Mouse (Mus musculus): ENCODE results near the gene Rps6ka1.

The Rps6ka1 gene

GRCm38 (mm10) chr4:133897431-133897891, 9.9 kb upstream of the Rps6ka1 start:
- no peak for DNase-seq (ENCODE audit: low read depth)

- DNase-seq (ENCODE audit: low read depth): no peak
Observed at GRCm38 (mm10) chr4:133896984-133897383, 9.4 kb upstream of the Rps6ka1 start.

DNA sequence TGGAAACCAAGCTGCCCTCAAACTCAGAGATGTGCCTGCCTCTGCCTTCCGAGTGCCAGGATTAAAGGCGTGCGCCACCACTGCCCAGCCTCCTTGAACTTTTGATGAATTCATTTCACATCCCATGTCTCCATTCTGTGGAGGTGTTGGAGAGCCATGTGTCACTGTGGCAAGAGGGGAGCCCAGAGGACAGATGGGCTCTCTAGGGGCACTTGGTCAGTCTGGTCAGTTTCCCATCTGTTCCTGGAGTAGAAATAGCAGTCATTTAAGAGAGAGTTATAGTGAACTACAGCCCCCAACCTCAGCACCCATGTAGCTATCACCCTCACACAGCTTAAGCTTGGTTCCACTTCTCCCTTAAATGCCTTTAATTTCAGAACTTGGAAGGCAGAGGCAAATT, 8.4 kb upstream of the Rps6ka1 start:
- no peak for DNase-seq (ENCODE audit: low read depth)

DNA sequence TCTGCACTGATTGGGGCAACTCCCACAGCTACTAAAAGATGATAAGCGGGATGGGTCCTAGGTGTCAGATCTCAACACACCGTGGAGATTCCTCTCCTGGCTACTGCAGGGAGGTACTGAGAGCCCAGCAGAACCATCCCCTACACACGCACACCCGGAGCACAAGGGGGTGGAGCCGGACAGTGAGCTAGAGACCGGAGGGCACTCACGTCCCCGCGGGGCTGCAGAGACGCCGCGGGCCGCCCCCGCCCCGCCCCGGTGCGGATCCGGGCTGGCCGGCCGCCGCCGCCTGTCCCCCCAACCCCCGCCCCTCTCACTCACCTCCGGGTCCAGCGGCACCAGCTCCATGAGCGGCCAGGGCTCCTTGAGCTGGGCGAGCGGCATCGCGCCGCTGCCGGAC, 348 bp downstream of the Rps6ka1 start:
- DNase-seq (ENCODE audit: low read depth): peak; percentile 70

GRCm38 (mm10) chr4:133885991-133886501, 1.6 kb downstream of the Rps6ka1 start:
- peak; percentile 31 for DNase-seq (ENCODE audit: low read depth)

DNA sequence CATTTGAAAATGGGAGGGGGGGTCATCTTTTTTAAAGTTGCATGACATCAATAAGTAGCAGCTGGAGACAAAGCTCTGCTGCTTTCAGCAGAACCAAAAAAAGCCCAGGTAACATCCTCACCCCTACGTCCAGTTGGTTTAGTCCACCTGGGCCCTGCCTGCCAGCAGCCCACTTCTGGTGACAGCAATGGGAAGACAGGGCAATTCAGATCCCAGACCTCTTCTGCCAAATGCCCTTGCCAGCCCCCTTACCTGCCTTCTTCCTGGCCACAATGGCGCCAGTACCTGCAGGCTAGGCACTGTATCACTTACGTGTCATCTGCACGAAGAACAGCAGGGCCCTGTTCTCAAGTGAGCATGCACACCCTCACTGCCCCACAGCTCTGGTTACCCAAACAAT, 2.3 kb downstream of the Rps6ka1 start:
- no peak for DNase-seq (ENCODE audit: low read depth)

DNA sequence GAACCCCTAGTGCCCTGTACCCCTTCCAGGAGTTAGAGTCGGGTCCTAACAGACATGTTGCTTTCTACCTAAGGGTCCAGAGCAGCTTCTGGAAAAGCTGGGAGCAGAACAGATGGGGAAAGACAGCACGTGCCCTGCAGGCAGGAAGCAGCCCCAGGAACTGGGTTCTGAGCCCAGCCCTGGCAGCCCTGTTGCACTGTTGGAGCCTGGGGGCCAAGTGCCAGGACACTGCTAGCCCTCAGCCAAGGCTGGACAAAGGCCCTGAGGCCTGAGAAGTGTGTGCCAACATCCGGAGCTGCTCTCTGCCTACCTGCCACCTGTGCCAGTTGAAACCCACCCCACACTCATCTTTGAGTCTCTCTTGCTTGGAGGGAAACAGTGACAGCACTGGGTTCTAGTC, 2.7 kb downstream of the Rps6ka1 start:
- no peak for DNase-seq (ENCODE audit: low read depth)

GRCm38 (mm10) chr4:133884127-133884753, 3.4 kb downstream of the Rps6ka1 start:
- peak; percentile 21 for DNase-seq (ENCODE audit: low read depth)

- no peak for DNase-seq (ENCODE audit: low read depth)
Observed at GRCm38 (mm10) chr4:133881851-133882250, 5.7 kb downstream of the Rps6ka1 start.

DNA sequence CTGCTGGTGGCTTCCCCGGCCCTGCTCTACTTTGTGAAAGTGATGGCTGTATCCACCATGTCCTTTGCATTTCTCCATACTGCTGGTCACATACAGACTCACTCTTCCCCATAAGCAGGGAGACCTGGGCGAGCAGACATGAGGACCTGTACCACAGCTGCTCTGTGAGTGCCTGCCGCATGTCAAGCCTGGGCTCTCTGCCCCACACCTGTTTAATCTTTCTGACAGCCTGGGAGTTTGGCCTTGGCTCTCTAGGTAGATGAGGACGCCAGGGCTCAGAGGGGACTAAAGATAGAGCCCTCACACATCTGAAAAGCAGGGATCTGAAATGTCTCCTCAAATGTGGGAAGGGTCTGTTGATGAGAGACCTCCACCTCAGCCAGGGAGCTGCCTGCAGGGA, 6.2 kb downstream of the Rps6ka1 start:
- no peak for DNase-seq (ENCODE audit: low read depth)

DNA sequence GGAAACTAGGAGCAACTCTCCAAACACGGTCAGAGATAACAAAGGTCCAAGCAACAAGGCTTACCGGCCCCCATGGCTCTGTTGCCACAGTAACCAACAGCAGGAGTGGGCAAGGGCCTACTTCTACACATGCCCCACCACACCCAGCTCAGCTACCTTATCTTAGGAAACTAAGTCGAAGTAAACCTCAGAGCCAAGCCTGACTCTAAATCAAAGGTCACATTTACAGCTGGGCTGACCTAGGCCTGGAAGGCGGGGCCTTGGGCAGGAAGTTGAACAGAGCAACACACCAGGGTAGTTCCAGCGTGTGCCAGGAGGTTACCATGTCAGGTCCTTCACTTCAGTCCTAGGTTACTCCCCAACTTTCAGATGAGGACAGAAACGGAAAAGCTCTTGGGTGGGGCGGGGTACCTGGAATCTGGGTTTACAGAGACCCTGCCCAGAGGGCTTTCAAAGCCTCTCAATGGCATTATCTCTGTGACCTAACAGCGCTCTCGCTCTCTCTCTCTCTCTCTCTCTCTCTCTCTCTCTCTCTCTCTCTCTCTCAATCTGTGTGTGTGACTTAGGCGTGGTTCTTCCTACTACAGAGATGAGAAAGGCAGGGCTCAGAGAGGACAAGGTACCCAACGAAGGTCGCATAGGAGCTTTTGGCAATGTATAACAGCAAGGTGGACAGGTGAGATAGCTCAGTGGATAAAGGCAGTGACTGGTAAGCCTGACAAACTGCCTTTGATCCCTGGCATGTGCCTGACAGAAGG, 8.3 kb downstream of the Rps6ka1 start:
- peak; percentile 93 for DNase-seq (ENCODE audit: low read depth)

DNA sequence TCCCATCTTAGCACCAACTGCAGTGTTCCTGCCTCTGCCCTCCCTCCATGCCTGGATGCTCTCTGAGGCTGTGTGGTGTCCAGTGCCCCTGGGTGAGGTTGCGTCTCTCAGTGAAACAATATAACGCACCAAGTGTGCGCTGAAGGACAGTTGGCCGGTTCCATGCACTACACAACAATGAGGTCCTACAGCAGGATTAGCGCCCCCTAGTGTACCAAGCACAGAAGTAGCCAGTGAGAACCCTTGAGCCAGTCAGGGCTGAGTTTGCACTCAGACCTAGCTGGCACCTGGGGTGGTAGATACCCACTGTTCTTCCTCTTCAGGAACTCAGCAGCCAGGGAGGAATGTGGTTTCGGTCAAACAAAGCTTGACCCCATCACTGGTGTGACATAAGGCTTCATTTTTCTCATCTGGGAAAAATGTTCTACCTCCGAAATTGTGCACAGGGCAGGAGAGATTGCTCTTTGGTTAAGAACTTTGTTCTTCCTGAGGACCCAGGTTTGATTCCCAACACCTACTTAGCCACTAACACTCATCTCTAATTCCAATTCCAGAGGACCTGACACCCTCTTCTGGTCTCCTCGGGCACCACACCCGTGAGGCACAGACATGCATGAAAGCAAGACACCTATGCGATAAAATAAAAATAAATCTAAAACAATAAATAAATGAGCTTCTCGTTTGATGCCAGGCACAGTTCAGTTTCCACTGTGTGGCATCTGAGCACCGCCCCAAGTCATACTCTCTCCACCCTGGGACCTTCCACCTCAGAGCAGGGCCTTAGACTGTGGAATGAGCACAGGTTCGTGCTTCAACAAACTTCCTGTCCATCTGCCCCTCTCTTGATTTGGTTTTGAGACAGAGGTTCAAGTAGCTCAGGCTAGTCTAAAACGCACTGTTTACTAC, 9.5 kb downstream of the Rps6ka1 start:
- DNase-seq (ENCODE audit: low read depth): peak; percentile 75

DNA sequence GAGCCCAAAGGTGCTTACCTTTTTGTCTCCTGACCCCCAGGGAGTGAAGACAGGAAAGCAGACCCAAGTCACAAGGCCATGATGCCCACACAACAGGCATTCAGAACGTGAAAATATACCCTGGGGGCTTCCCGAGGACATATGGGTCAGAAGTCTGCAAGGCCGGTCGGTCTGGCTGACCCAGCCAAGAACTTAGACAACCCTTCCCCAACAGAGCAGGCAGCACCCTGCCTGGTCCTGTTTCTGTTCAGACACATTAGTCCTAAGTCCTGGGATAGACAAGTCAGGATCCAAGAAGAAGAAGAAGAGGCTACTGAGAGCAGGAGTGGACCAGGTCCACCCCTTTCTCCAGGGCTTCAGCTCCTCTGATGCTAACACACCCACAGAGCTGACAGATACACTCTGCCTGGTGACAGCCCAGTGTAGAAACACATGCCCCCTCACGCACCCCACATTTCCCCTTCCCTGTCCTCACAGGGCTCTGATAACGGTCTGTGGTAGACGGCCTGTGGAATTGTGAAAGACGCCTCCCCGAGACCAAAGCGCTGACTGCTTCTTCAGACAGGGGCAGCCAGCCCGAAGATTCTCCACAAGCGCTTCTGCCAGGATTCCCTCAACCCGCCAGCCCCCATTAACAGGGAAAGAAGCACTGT, 12.6 kb downstream of the Rps6ka1 start:
- no peak for DNase-seq (ENCODE audit: low read depth)

DNA sequence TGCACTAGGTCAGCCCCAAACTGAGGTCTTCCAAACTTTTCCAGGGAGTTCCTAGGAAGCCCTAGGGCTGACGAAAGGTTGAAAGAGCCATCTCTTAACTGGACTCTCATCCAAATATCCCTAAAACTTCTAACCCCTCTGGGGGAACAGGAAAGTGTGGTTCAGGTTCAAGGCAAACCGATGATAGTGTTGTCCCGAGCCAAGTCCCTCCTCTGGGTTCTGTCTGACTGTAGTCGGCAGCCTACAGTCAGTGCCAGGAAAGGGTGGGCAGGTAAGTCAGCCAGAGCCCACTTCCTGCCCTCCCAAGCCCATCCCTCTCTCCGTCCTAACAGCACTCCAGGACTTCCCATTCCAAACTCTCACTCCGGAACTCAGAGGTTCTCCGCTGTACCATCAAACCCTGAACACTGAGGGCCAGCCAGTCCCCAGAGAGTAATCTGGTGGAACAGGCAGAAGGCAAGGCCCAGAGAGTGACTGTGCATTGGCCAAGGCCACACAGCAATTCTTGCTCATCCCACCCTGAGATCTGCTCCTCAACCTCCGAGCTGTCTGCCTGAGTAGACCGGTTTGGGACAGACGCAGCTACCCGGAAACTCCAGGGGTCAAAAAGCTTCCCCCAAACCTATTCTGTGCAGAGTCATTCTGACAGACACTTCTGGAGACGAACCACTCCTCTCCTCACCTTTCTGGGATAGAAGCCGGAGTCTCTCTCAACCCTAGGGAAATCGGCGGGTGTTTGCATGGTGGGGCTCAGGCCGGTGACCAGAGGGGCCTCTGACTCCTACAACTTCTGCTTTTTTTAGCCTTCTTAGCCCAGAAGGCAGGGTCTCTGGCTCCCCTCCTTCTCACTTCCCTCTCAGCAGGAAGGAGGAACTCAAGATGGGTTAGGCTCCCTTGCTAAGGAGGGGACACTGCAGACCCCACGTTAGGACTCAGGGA, 13.4 kb downstream of the Rps6ka1 start:
- DNase-seq (ENCODE audit: low read depth): no peak

DNA sequence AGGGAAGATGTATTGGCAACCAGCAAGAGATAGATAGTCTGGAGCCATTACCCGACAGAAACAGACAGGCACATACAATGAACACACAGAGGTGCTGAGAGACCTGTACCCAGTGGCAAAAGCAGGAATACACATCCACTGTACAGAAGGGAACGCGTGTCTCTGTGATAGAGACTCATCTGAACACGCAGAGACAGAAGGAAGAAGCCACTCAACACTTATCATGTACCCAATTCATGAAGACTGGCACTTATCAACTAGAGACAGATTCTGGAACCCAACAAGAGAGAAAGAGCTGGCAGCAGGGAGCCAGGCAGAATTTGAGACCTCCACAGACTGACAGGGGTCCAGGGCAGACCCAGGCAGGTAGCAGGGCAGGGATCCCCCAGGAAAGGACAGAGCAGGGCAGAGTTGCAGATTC, 14.2 kb downstream of the Rps6ka1 start:
- DNase-seq (ENCODE audit: low read depth): no peak

- peak; percentile 92 for DNase-seq (ENCODE audit: low read depth)
Observed at GRCm38 (mm10) chr4:133872812-133873300, 14.7 kb downstream of the Rps6ka1 start.

GRCm38 (mm10) chr4:133872222-133872811, 15.3 kb downstream of the Rps6ka1 start:
- DNase-seq (ENCODE audit: low read depth): peak; percentile 44

- DNase-seq (ENCODE audit: low read depth): no peak
Observed at GRCm38 (mm10) chr4:133865231-133865630, 22.4 kb downstream of the Rps6ka1 start.

DNA sequence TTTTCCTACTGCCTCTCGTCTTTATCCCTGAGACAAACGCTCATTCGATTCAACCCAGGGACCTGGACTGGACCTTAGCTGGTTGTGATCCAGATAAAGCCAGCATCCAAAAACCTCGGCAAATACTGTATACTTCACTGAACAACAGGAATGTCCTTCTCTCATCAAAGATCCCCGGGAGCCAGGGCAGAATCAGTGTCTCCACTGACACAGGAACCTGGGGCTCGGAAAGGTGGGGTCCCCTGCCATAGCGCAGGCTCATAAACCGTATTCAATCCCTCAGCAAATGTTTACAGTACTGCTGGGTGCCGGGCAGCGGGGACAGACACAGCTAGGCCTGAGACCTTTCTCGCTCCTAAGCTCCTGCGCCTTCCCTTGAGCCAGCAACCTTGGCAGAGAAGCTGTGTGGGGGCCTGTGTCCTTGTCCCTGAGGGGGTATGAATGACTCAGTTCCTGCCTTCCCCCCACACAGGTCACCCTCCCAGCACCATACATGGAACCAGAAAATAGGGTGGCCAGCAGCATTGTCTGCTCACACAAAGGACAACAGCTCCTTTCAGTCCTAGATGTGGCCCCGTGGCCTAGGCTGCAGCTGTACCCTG, 23.1 kb downstream of the Rps6ka1 start:
- no peak for DNase-seq (ENCODE audit: low read depth)
